Mouse (Mus musculus): ENCODE measurements around the gene Pcdh11x. TPM values are rescaled to one million over a fixed set of nuclear protein-coding genes. Genes with fewer than 3 reads are reported as not detected.
"Not testable (repeated sequence)": the region's sequence is repeated elsewhere in the genome, so short reads cannot be mapped to it uniquely, and the experiment has no call there.

The Pcdh11x gene
- not detected in 2 replicates for total RNA-seq (2014; fragmentation: Nextera tagmentation)
- not detected in 2 replicates for total RNA-seq (2017)

DNA sequence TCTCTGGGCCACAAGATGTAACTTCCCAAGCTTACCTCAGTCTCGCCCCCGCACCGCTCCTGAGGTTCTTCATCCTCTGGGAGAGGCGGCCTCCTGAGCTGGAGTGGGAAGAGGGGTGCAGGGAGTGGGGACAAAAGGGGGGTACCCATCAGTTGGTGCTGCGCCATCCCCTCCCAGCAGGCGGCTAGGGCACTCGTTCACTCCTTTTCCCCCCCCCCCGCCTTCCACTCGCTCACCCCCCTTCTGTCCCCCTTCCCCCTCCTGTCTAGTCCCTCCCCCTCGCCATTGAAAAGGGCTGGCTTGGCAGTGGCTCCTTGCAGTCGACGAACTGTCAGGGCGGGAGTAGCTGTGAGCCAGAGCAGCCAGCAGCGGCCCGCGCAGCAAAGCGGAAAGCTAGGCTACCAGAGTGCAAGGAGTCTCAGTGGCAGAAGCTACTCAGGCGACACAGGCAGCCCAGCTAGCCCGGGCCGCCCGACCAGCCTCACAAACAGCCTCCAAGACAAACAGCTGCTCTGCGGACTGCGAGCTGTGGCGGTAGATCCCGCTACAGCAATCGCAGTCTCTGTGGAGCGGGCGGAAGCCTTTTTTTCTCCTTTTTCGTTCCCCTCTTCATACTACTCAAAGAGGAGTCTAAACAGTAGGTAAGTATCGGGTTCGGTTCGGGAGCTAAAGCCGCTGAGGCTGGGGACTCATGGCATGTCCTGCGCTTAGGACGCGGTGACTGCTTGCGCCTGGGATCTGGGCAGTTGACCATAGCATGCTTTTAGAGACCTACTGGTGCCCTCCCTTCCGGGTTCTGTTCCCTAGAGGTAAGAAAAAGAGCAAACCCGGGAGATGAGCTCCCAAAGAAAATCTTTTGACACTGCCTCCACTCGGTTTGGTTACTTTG, at the start of gene Pcdh11x:
Pcdh11x (plus strand) TSS at position 249 of the 889 bp plus-strand sequence.
- ATAC-seq (replicated peaks; ENCODE audit: low FRiP score, low TSS enrichment, poor library complexity, severe bottlenecking) = no peak

DNA sequence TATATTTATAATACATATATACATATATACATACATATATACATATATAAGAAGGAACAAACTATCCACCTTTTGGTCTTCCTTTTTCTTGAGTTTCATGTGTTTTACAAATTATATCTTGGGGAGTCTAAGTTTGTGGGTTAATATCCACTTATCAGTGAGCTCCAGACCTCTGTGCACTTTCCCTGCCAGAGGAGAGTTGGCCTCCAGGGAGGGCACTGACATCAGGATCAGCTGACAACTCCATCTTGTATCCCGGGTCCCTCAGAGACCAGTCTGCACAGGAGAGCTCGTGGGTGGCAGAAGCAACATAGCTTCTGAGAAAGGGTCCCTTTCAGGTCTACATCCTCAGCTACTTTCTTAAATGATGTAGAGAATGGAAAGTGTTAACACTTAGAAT, 30.0 kb upstream of the Pcdh11x start:
- no peak for ATAC-seq (replicated peaks; ENCODE audit: low FRiP score, low TSS enrichment, poor library complexity, severe bottlenecking)

DNA sequence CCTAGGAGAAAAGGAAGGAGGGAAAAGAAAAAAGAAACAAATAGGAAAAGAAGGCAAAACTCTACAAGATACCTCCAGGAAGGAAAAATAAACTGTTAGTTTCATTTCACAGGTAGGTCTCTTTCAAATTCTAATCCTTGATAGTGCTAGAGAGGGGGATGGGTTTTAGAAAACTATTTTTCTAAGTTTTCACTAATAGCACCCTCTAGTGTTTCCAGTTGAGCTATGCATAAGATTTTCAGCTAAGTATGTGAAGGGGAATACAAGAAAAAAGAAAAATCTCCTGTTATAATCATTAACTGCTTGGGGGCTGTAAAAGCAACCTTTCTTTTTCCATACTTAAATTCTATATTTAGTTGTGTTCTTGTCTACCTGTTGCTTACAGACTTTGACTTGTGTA, 4.5 kb upstream of the Pcdh11x start:
- no peak for ATAC-seq (replicated peaks; ENCODE audit: low FRiP score, low TSS enrichment, poor library complexity, severe bottlenecking)

DNA sequence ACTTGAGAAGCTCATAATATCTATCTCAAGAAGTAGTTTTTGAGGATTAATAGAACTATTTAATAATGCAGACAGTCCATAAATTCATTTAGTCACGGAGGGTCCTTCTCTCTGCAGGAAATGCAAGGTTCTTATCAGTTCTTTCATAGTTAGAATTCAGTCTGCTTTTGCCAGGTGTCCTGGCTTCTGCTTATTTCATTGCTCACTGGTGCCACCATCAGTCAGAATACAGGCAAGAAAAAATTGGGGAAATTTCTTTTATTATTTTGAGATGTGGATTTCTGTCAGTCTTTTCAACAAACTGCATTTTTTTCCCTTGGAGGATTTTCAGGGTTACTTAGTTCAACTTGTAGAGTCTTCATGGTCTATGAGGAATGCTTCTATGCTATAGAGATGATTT, 2.6 kb upstream of the Pcdh11x start:
- no peak for ATAC-seq (replicated peaks; ENCODE audit: low FRiP score, low TSS enrichment, poor library complexity, severe bottlenecking)

DNA sequence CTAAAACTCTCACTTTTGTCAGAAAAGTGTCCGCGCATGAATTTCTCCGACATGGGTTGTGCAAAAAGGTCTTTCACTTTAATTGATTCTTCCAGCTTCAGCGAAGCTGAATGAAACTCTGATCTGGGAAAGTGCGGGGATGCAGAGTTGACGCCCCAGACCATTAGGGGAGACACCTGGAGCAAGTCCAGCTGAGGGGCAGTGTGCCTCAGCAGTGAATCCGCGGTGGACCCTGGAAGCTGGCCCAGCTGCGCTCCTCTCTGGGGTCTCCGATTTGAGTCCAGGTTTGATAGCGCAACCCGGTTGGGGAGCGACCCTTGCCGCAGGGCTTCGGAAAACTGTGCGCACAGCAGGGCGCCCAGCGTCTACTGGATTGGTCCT, 831 bp downstream of the Pcdh11x start:
- ATAC-seq (replicated peaks; ENCODE audit: low FRiP score, low TSS enrichment, poor library complexity, severe bottlenecking) = no peak

DNA sequence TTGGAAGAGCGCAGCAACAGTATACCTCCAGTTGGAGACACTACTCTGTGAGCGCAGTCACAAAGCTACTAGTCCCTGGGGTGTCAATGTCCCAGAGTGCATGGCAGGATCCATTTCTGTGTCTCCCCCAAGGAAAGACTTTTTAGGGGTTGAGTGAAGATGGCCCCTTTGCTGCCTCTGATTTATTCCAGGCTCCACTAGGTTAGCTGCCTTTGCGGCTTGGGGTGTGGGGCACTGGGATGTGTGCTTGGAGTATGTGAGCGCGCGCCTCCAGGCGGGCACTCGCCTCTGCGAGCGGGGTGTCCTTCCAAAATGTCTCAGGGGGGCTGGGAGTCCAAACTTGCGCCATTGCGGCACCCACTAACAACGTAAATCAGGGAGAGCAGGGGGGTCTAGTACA, 1.6 kb downstream of the Pcdh11x start:
- no peak for ATAC-seq (replicated peaks; ENCODE audit: low FRiP score, low TSS enrichment, poor library complexity, severe bottlenecking)

DNA sequence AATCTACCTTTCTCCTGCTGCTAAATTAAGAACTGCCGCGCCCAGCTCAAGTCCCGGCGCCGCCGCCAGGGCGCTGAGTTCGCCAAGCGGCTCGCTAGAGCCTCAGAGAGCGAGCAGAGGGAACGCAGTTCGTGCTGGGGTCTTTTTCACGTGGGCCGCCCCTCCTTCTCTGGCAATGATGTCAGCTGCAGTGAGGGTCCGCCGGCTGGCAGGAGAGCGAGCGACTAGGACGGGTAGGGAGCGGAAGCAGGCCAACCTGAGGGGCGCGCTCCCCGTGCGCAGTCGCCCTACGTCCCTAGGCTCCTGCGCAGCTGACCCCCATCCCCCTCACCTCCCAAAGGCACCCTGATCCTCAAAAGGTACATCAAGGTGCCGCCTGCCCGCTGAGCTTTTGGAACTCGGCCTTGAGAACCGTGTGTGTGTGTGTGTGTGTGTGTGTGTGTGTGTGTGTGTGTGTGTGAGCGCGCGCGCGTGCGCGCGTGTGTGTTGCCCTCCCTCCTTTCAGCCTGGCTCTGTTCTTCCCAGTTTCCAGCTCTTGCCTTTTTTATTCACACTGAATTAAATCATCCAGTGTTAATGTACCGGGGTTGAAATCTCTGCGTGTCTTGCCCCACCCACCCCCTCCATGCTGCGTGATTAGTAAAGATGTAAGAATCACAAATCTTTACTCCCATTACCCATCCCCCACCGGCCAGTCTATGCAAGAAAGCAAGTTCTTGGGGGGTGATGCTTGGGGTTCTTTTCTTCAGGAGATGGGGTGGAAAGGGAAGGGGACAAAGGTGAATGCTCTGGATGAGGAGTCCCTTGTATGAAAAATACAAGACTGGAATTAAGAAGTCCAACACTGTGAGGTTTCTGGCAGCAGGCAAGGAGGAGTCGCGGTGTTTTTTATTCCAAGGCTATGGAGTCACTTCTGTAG, 3.0 kb downstream of the Pcdh11x start:
- ATAC-seq (replicated peaks; ENCODE audit: low FRiP score, low TSS enrichment, poor library complexity, severe bottlenecking) = no peak

DNA sequence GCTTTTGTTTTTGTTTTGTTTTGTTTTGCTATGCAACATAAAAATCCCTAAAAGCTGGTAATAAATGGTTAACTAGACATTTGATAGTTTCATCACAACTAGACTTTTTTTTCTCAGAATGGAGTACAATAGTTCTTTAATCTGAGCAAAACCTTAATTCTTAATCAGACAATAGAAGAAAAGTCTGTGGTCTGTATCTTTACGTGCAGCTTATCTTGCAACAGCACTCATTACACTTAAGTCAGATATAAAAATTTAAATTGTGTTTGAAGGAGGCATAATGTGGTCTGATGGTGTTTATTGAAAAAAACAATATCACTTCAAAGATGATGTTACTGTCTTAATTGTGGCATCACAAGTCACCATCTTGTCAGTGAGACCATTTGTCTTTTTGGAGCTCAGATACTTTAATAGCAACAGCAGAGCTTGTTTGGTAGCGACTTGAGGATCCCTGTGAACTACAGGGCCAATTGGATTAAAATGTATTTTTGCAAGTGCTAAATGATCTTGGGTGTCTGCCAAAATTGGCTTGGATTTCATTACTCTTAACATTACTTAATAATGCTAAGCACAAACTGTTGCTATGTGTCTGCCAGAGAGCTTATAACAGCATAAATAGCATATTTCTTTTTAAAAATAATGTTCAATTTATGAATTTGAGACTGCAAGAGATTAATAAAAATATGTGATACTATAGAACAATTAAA, 11.6 kb downstream of the Pcdh11x start:
- ATAC-seq (replicated peaks; ENCODE audit: low FRiP score, low TSS enrichment, poor library complexity, severe bottlenecking) = no peak

DNA sequence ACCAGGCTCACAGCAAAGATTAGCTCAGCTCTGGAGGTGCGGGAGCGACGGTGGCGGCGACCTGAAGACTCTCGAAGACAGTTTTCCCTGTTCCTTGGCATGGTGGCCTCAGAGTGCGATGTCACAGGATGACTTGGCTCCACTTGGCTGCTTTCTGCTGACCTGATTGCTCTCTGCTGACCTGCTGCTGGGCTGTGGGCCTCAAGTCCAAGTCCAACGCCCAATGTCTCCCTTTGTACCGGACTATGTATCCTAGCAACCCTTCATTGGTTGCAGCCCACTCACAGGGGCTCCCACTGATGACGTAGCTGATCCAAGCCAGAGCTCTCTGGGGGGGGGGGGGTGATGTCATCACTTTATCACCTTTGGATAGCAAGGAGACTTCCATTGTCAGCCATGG, 22.9 kb downstream of the Pcdh11x start, which contains the start of gene H2afb3:
H2afb3 (minus strand) TSS at position 101 of the 400 bp plus-strand sequence.
- ATAC-seq (replicated peaks; ENCODE audit: low FRiP score, low TSS enrichment, poor library complexity, severe bottlenecking) = not testable (repeated sequence)

DNA sequence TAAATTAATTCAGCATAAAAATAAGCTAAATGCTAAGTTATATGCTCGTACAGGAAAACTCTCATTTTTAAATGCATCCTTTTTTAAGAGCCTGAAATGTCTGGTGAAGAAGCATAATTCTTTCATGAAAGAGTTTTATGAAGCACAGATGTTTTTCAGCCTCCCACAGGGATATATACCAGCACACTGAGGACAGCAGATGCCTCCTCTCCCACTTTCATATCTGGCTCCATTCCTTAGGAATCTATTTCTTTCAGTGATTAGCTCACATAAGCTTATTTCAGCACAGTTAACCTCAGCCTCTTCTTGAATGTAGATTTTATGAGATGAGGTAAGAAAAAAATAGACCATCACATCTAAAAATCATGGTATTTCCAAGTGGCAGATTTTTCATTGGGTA, 176.2 kb downstream of the Pcdh11x start:
- ATAC-seq (replicated peaks; ENCODE audit: low FRiP score, low TSS enrichment, poor library complexity, severe bottlenecking) = no peak

DNA sequence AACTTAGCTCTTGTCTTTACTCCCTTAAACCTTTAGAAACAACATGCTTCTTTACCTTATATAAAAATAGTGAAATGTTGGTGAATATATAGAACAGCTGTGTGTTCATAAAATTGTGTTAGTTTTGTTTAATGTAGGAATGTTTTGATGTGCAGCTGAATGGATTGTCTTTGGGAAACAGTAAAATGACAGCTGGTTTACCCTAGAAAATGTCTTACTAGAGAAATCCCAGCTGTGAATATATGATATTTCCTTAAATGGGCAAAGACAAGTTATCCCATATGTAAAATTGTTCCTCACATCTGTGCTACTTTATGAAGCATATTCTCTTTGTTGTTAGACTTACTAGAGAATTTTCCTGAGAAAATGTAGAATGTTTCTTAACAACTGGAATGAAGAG, 196.4 kb downstream of the Pcdh11x start:
- ATAC-seq (replicated peaks; ENCODE audit: low FRiP score, low TSS enrichment, poor library complexity, severe bottlenecking) = no peak

DNA sequence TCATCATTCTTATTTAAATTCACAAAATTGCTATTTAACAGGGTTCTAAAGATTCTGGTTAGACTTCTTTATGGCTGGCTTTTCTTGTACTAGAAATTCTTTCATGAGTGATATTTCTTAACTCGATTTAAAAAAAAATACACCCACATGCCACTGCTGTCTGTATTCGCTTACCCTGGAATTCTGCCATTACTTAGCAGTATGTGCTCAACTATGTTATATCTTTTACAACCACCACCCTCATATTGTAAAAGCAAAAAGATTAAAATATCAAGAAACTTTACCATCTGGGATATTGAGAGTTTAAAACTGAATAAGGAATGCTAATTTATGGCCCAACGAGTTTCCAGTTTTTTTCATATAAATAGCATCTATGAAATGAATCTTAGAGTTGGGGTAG, 234.9 kb downstream of the Pcdh11x start:
- no peak for ATAC-seq (replicated peaks; ENCODE audit: low FRiP score, low TSS enrichment, poor library complexity, severe bottlenecking)

DNA sequence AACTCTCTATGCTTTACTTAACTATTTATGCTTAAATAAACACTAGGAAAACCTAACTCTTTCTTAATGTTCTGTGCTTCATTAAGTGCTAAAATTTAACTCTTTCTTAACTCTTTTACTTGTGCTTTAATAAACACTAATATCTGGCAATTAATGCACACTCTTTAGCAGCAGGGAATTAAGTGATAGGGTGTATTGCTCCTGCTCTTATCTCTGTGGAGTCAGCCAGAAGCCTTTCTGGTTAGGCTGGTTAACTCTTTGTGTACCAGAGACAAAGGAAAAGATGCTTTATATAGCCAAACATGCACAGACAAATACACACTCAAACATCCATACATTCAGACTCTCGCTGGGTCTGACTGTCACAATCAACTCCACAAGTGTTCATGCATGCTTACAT, 309.2 kb downstream of the Pcdh11x start:
- ATAC-seq (replicated peaks; ENCODE audit: low FRiP score, low TSS enrichment, poor library complexity, severe bottlenecking) = no peak

DNA sequence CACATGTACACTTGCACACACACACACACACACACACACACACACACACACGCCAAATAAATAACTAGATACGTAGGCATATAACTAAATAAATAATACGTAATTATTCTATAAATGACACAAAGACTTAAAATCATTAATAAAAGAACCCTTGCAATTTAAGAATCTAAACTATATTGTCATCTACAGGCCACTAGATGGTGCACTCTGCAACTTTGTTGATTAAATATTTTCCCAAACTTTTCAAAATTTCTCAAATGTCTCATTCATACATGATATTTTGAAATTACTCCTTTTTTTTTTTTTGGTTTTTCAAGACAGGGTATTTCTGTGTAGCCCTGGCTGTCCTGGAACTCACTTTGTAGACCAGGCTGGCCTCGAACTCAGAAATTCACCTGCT, 328.4 kb downstream of the Pcdh11x start:
- ATAC-seq (replicated peaks; ENCODE audit: low FRiP score, low TSS enrichment, poor library complexity, severe bottlenecking) = no peak

DNA sequence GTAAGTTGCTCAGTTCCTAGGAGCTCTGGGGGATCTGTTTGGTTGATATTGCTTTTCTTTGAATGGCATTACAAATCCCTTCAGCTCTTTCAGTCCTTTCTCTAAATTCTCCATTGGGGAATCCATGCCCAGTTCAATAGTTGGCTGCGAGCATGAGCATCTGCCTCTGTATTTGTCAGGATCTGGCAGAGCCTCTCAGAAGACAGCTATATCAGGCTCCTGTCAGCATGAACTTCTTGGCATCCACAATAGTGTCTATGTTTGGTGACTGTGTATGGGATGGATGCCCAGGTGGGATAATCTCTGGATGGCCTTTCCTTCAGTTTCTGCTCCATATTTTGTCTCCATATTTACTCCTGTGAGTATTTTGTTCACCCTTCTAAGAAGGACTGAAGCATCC, 380.2 kb downstream of the Pcdh11x start:
- not testable (repeated sequence) for ATAC-seq (replicated peaks; ENCODE audit: low FRiP score, low TSS enrichment, poor library complexity, severe bottlenecking)

DNA sequence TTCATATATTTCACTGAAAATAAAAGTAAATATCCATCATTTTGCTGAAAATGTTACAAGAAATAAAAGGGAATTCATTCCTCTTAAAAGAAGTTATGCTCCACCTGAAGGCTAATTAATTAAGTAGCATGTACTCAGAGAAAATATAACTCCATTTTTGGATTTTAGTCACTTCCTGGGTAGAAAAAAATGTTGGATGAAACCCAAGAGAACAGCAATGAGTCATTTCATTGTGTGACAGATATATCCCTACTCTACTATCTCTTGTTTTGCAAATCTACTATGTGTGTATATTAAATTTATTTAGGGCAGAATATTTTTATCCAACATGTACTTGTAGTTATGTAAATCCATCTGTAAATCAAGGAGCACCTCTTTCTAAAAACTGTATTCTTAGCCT, 444.1 kb downstream of the Pcdh11x start:
- ATAC-seq (replicated peaks; ENCODE audit: low FRiP score, low TSS enrichment, poor library complexity, severe bottlenecking) = no peak

DNA sequence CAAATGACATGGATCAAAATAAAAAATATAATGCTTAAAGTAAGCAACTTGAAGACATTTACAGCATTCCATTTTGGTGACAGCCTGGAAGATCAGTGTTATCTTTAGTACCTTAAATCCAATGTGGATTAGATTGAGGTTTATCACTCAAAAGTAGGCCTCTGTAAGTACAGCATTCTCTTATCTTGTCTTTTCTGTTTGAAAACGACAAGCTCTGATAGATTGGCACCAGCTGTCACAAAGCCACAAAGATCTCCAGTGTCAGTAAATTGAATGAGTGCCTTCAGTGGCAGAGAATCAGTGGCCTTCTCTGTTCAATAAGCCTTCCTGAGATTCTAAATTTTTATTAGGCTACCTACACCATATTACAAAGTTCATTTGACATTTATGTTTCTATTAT, 445.7 kb downstream of the Pcdh11x start:
- no peak for ATAC-seq (replicated peaks; ENCODE audit: low FRiP score, low TSS enrichment, poor library complexity, severe bottlenecking)

DNA sequence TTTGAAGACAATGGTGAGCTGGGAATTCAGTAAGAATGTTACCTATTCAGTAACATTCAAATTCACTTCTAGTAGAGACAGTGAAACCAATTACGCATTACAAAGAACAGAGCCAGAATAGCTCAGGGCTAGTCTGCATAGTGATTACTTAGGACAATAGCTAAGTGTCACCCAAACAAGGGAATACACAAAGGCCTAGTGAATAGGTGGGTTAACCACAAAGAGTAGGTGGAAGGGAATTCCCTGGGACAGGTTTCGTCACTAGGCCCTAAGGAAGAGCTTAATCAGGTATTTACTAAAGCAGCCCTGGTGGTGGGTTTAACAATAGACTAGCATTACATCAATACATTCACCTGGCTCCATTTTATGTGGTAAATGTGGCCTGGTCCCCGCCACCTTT, 654.5 kb downstream of the Pcdh11x start:
- ATAC-seq (replicated peaks; ENCODE audit: low FRiP score, low TSS enrichment, poor library complexity, severe bottlenecking) = no peak

Measured in megakaryocyte-erythroid progenitor cell, adult 5-6 weeks (primary cell).